Mouse (Mus musculus) lung, embryonic 14.5 days (tissue): ENCODE measurements around the gene Vasp. TPM values are rescaled to one million over a fixed set of nuclear protein-coding genes. Genes with fewer than 3 reads are reported as not detected.
A peak's percentile ranks its signal among the peaks of the same experiment; 100 is the strongest.

Experiments
- ATAC-seq: fragments of 200-750 bp; cut with Nextera tagmentation; 2 replicates; pipeline ENCODE4 v1.8.0; 2017; ENCODE audit warnings: mild to moderate bottlenecking, moderate TSS enrichment, moderate library complexity; ENCODE audit not compliant: insufficient read depth
- DNase-seq: peaks from one replicate; pipeline ENCODE4 v3.0.0-alpha.2; 2015
- H3K27ac ChIP-seq: fragments of 300-500 bp; sonication (generic); 2 replicates; pipeline ENCODE4 v1.5.1; 2014; ENCODE audit warnings: low read depth, mild to moderate bottlenecking, moderate library complexity
- H3K27me3 ChIP-seq: fragments of 300-500 bp; sonication (generic); 2 replicates; pipeline ENCODE4 v1.6.1; 2014; ENCODE audit warnings: low read length, control low read depth; ENCODE audit not compliant: insufficient read depth
- H3K36me3 ChIP-seq: fragments of 300-500 bp; sonication (generic); 2 replicates; pipeline ENCODE4 v1.6.1; 2014; ENCODE audit warnings: control low read depth; ENCODE audit not compliant: insufficient read depth
- H3K4me1 ChIP-seq: fragments of 300-500 bp; sonication (generic); 2 replicates; pipeline ENCODE4 v1.6.1; 2014; ENCODE audit warnings: antibody characterized with exemption, control low read depth; ENCODE audit not compliant: insufficient read depth
- H3K4me2 ChIP-seq: fragments of 300-500 bp; sonication (generic); 2 replicates; pipeline ENCODE4 v1.6.1; 2014; ENCODE audit warnings: mild to moderate bottlenecking
- H3K4me3 ChIP-seq: fragments of 300-500 bp; sonication (generic); 2 replicates; pipeline ENCODE4 v1.5.1; 2014; ENCODE audit warnings: low read depth, low read length
- H3K9ac ChIP-seq: fragments of 300-500 bp; sonication (generic); 2 replicates; pipeline ENCODE4 v1.6.1; 2014
- H3K9me3 ChIP-seq: fragments of 300-500 bp; sonication (generic); 2 replicates; pipeline ENCODE4 v1.6.1; 2016; ENCODE audit warnings: low read depth, low read length, control low read depth
- CTCF ChIP-seq: IDR thresholded peaks from 2 replicates; pipeline ENCODE4 v1.5.1; 2016; ENCODE audit warnings: antibody characterized with exemption, low read depth
- WGBS: fragments of 180-500 bp; shearing (Covaris S2); extraction: QIAGEN DNeasy Blood & Tissue Kit; methylation state at CpG from one replicate; pipeline ENCODE4 v1.1.7; 2014; 5-methylcytosine and 5-hydroxymethylcytosine counted together
- polyA plus RNA-seq: library from polyadenylated mRNA; unstranded; fragments of >200 nt; fragmentation: Nextera tagmentation; extraction: Ambion mirVana; gene quantifications from 2 replicates; pipeline ENCODE4 v1.2.1, GENCODE M21; 2014

The Vasp gene
- 88.9 and 95.3 TPM in 2 replicates for polyA plus RNA-seq

DNA sequence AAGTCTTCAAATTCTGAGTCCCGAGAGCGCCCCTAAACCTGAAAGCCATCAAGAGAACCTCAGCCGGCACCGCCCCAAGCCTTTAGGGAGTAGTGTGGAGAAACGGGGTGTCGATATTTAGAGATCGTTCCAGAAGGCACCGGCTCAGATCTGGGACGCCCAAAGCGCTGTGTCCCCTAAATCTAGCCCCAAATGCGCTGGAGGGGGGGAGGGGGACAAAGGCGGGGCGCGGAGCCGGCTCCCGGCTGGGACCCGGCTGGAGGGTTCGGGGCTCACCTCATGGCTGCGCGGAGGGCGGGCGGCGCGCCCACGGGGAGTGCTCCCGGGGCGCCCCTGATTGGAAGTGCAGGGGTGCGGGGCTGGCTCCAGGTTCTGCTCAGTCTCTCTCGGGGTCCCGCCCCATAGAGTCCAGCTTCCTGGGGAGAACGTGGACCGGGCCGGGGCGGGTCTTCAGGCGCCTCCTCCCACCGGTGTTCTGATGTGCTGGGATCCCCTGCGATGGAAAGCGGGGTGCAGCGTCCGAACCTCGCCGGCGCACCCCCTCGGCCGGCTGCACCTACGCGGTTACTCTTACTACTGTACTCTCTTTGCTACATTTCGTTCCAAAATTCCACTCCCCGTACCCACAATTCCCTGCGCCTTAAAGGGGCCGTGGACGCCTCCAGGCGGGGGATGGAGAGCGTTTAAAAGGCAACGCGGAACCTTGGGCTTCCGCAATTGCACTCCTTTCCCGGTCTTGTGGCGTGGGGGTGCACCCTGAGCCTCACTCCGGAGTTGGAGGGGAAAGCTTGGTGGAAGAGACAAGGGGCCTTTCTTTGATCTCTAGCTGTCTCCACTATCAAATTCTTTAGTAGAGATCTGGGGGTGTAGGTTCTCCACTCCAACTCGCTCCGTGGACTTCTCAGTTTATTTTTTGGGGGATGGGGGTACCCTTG, at the start of gene Vasp:
Vasp (minus strand) TSS at position 580 of the 935 bp plus-strand sequence.
- Histone ChIP-seq H3K4me1 (0 out of 2 replicates have a peak, but pooled peaks cover 9% of the 10 kb centered on the region), H3K9me3 (no peaks in the 10 kb centered on the region), H3K4me2 (peak within 1 kb of the TSS; percentile 74), H3K4me3 (peak within 1 kb of the TSS; percentile 99), H3K36me3 (peaks cover 13% of the 10 kb centered on the region), H3K9ac (peak within 1 kb of the TSS; percentile 88), H3K27ac (peak within 1 kb of the TSS; percentile 94), H3K27me3 (no peaks in the 10 kb centered on the region)
- DNase-seq = peak; percentile 95
- under 1% methylated on average over 62 of the region's 62 CpGs for WGBS
- ATAC-seq = peak; percentile 62
- TF ChIP-seq CTCF = peak; percentile 20; the same call in 1 of the 2 replicates

- DNase-seq (no peak), ATAC-seq (no peak)
- H3K36me3 ChIP-seq = no peaks in the 10 kb centered on the region
- H3K4me3 ChIP-seq = no peak overlapping the region
- H3K9me3 ChIP-seq = no peaks in the 10 kb centered on the region
- no peak for TF ChIP-seq CTCF
- no peak overlapping the region for H3K27ac ChIP-seq
- H3K9ac ChIP-seq = no peak overlapping the region
- no peaks in the 10 kb centered on the region for H3K4me1 ChIP-seq
- WGBS = 28% methylated on average over 7 of the region's 7 CpGs
- H3K27me3 ChIP-seq = no peaks in the 10 kb centered on the region
- peak overlapping the region; percentile 77 for H3K4me2 ChIP-seq
Measured at GRCm38 (mm10) chr7:19320637-19321036, 49.0 kb upstream of the Vasp start.

GRCm38 (mm10) chr7:19319906-19320305, 48.3 kb upstream of the Vasp start:
- WGBS = 0% methylated on average over 41 of the region's 41 CpGs
- Histone ChIP-seq H3K9ac (peak overlapping the region; percentile 48), H3K36me3 (no peaks in the 10 kb centered on the region), H3K9me3 (no peaks in the 10 kb centered on the region), H3K4me3 (peak overlapping the region; percentile 41), H3K4me2 (peak overlapping the region; percentile 77), H3K27ac (no peak overlapping the region), H3K27me3 (no peaks in the 10 kb centered on the region), H3K4me1 (no peaks in the 10 kb centered on the region)
- no peak; the same call in 1 of the 2 replicates for TF ChIP-seq CTCF
- DNase-seq = peak; percentile 99
- ATAC-seq = peak; percentile 96

DNA sequence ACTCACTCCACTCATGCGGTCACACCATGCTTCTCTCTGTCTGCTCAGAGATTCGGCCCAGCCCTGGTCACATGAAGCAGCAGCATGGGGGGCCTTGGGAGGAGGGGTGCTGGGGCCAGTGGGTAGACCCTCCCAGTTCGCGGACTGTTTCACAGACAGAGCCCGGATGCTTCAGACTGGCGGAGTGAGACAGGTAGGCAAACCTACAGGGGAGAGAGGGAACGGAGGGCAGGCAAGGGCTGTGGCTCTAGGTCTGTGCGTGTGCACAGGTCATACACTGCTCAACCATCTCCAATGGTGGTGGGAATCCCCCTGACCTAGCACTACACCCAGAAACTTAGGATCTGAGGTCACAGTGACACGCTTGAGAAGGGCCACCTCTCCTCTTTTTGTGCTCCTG, 47.8 kb upstream of the Vasp start:
- DNase-seq (no peak), ATAC-seq (peak; percentile 64)
- 9% methylated on average over 9 of the region's 9 CpGs for WGBS

DNA sequence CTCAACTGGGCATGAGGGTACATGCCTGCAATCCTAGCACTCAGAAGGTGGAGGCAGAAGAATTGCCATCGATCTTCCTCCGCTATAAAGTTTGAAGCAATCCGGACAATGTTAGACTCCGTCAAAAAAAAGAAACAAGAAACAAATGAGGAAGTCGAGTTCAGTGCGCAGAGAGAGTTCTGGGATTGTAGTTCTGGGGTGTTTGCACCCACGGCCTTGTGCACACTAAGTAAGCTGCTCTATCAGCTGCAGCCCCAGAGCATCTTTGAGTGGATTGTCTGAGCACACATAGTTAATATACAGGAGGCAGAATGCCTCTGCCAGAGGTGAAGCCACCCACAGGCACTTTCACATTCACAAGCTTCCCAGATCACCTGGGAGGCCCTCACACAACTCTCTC, 47.1 kb upstream of the Vasp start:
- ATAC-seq = no peak

More for the DNA sequence above, 47.8 kb upstream of the Vasp start:
- Histone ChIP-seq H3K9me3 (no peaks in the 10 kb centered on the region), H3K27me3 (no peaks in the 10 kb centered on the region), H3K4me1 (no peaks in the 10 kb centered on the region), H3K36me3 (no peaks in the 10 kb centered on the region), H3K4me3 (peak overlapping the region; percentile 41), H3K27ac (no peak overlapping the region), H3K4me2 (peak overlapping the region; percentile 77), H3K9ac (peak overlapping the region; percentile 48)
- TF ChIP-seq CTCF = no peak

GRCm38 (mm10) chr7:19318201-19318600, 46.6 kb upstream of the Vasp start:
- TF ChIP-seq CTCF = no peak
- no peaks in the 10 kb centered on the region for H3K27me3 ChIP-seq
- H3K9me3 ChIP-seq = no peaks in the 10 kb centered on the region
- no peak overlapping the region for H3K4me2 ChIP-seq
- H3K27ac ChIP-seq = no peak overlapping the region
- DNase-seq (no peak), ATAC-seq (no peak)
- H3K4me1 ChIP-seq = no peaks in the 10 kb centered on the region
- WGBS = 54% methylated on average over 2 of the region's 2 CpGs
- no peak overlapping the region for H3K4me3 ChIP-seq
- H3K9ac ChIP-seq = no peak overlapping the region
- H3K36me3 ChIP-seq = no peaks in the 10 kb centered on the region

More for the DNA sequence above, 47.1 kb upstream of the Vasp start:
- no peak overlapping the region for H3K9ac ChIP-seq
- H3K4me1 ChIP-seq = no peaks in the 10 kb centered on the region
- no peak for DNase-seq
- H3K36me3 ChIP-seq = no peaks in the 10 kb centered on the region
- no peak overlapping the region for H3K4me2 ChIP-seq
- 73% methylated on average over 7 of the region's 7 CpGs for WGBS
- no peak overlapping the region for H3K4me3 ChIP-seq
- H3K27me3 ChIP-seq = no peaks in the 10 kb centered on the region
- no peak for TF ChIP-seq CTCF
- no peaks in the 10 kb centered on the region for H3K9me3 ChIP-seq
- H3K27ac ChIP-seq = no peak overlapping the region

- no peak for ATAC-seq
- Histone ChIP-seq H3K4me3 (no peak overlapping the region), H3K36me3 (no peaks in the 10 kb centered on the region), H3K4me2 (no peak overlapping the region), H3K27ac (no peak overlapping the region), H3K27me3 (no peaks in the 10 kb centered on the region), H3K9ac (no peak overlapping the region), H3K9me3 (no peaks in the 10 kb centered on the region), H3K4me1 (no peaks in the 10 kb centered on the region)
- WGBS = 50% methylated on average over 14 of the region's 14 CpGs
- DNase-seq = no peak
- no peak for TF ChIP-seq CTCF
Measured at GRCm38 (mm10) chr7:19316451-19317161, 45.0 kb upstream of the Vasp start.
